Mouse (Mus musculus): ENCODE results near the gene Klk14. TPM values are rescaled to one million over a fixed set of nuclear protein-coding genes. Genes with fewer than 3 reads are reported as not detected.
A peak's percentile ranks its signal among the peaks of the same experiment; 100 is the strongest.
"Not testable (repeated sequence)": the region's sequence is repeated elsewhere in the genome, so short reads cannot be mapped to it uniquely, and the experiment has no call there.

Klk14 gene
- 0.21 TPM in 1 of 2 replicates, not detected in the other for polyA plus RNA-seq (2015; fragmentation: Nextera tagmentation; extraction: Ambion mirVana)

DNA sequence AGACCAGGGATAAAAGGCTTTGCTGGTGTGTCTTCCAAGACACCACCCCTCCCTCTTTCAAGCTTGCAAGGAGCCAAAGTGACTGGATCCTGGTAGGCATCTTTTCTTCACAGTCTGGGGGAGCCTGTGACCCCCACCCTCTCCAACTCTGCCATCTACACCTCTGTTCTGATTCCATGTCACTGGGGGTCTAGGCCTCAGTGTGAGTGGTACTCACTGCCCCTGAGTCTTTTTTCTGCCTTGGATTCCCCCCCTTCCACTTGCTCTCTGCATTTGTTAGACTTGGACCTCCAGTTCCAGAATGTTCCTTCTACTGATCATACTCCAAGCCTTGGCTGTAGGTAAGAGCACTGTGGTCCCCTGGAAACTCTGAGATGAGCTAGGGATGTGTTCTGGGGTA, at the start of gene Klk14:
Gene Klk14 (plus strand): TSS at position 301 of the 400 bp plus-strand sequence.
- H3K27ac ChIP-seq = no peak within 1 kb of the TSS
- no peak within 1 kb of the TSS for H3K9ac ChIP-seq
- H3K4me2 ChIP-seq = no peak within 1 kb of the TSS
- no peak within 1 kb of the TSS for H3K4me3 ChIP-seq (replicated peaks)
- H3K9me3 ChIP-seq = no peaks in the 10 kb centered on the region
- ATAC-seq (ENCODE audit: insufficient read depth, low FRiP score, low read depth) = no peak
- H3K36me3 ChIP-seq = no peaks in the 10 kb centered on the region
- no peaks in the 10 kb centered on the region for H3K27me3 ChIP-seq (replicated peaks)
- no peaks in the 10 kb centered on the region for H3K4me1 ChIP-seq

GRCm38 (mm10) chr7:43642587-43642986, 47.6 kb upstream of the Klk14 start:
- no peaks in the 10 kb centered on the region for H3K4me1 ChIP-seq
- no peak overlapping the region for H3K9ac ChIP-seq
- H3K27me3 ChIP-seq (replicated peaks) = no peaks in the 10 kb centered on the region
- H3K27ac ChIP-seq = no peak overlapping the region
- H3K9me3 ChIP-seq = no peaks in the 10 kb centered on the region
- no peak overlapping the region for H3K4me3 ChIP-seq (replicated peaks)
- WGBS = 78% methylated on average over 5 of the region's 5 CpGs
- H3K4me2 ChIP-seq = no peak overlapping the region
- ATAC-seq (ENCODE audit: insufficient read depth, low FRiP score, low read depth) = no peak
- no peaks in the 10 kb centered on the region for H3K36me3 ChIP-seq

GRCm38 (mm10) chr7:43643046-43643652, 47.1 kb upstream of the Klk14 start:
- WGBS = 77% methylated on average over 17 of the region's 17 CpGs
- Histone ChIP-seq H3K9ac (no peak overlapping the region), H3K27me3 (replicated peaks) (no peaks in the 10 kb centered on the region), H3K4me2 (no peak overlapping the region), H3K27ac (no peak overlapping the region), H3K4me3 (replicated peaks) (no peak overlapping the region), H3K9me3 (no peaks in the 10 kb centered on the region), H3K4me1 (no peaks in the 10 kb centered on the region), H3K36me3 (no peaks in the 10 kb centered on the region)
- ATAC-seq (ENCODE audit: insufficient read depth, low FRiP score, low read depth) = no peak

DNA sequence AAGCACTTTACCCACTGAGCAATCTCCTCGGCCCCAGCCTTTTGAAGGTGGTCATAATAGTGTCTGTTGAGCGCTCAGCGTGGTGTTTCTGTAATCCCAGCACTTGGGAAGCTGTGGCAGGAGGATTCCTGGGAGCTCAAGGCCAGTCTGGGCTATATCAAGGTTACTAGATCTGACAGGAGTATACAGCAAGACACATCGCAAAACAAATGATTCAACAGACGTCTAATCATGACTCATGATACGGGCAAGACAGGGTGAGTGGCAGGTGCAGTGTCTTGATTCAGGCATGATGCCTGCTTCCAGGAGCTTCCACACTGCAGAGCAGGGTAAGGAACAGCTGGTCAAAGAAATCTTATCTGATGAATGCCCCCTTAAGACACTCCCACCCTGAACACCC, 37.5 kb upstream of the Klk14 start:
- Histone ChIP-seq H3K27me3 (replicated peaks) (no peaks in the 10 kb centered on the region), H3K4me3 (replicated peaks) (no peak overlapping the region), H3K9ac (no peak overlapping the region), H3K27ac (no peak overlapping the region), H3K4me1 (no peaks in the 10 kb centered on the region), H3K36me3 (no peaks in the 10 kb centered on the region), H3K4me2 (no peak overlapping the region), H3K9me3 (no peaks in the 10 kb centered on the region; the same call in 1 of the 2 replicates)
- WGBS = 82% methylated on average over 6 of the region's 6 CpGs
- no peak for ATAC-seq (ENCODE audit: insufficient read depth, low FRiP score, low read depth)

DNA sequence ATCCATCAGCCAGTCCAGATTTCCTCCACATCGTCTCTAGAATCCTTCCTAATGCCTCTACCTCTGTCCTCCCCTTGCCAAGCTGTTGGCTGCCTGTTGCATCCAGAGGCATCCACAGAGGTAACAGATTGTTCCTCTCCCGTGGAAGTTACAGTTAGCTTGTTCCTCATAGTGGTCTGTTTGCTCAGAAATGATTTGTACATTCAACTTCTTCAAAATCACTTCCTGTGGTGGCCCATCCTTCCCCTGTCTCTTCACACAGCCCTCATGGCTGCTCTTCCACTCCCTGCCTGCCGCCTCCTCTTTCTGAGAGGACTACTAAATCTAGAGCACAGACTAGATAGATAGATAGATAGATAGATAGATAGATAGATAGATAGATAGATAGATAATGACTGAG, 35.7 kb upstream of the Klk14 start:
- Histone ChIP-seq H3K4me1 (no peaks in the 10 kb centered on the region), H3K27me3 (replicated peaks) (no peaks in the 10 kb centered on the region), H3K4me2 (no peak overlapping the region), H3K9ac (no peak overlapping the region), H3K36me3 (no peaks in the 10 kb centered on the region), H3K4me3 (replicated peaks) (no peak overlapping the region), H3K27ac (no peak overlapping the region), H3K9me3 (no peaks in the 10 kb centered on the region; the same call in 1 of the 2 replicates)
- WGBS = 64% methylated on average over 3 of the region's 3 CpGs
- no peak for ATAC-seq (ENCODE audit: insufficient read depth, low FRiP score, low read depth)

- Histone ChIP-seq H3K4me3 (replicated peaks) (no peak overlapping the region), H3K4me1 (no peaks in the 10 kb centered on the region), H3K9me3 (no peaks in the 10 kb centered on the region; the same call in 1 of the 2 replicates), H3K4me2 (no peak overlapping the region), H3K27me3 (replicated peaks) (no peaks in the 10 kb centered on the region), H3K9ac (no peak overlapping the region), H3K27ac (no peak overlapping the region), H3K36me3 (no peaks in the 10 kb centered on the region)
- 58% methylated on average over 6 of the region's 6 CpGs for WGBS
- ATAC-seq (ENCODE audit: insufficient read depth, low FRiP score, low read depth) = no peak
These were observed 34.0 kb upstream of the Klk14 start for GRCm38 (mm10) chr7:43656232-43656631.

GRCm38 (mm10) chr7:43660002-43660401, 30.2 kb upstream of the Klk14 start, which contains the start of gene Siglece:
TSS of gene Siglece (minus strand) at chr7:43660161.
- no peak within 1 kb of the TSS for H3K4me3 ChIP-seq (replicated peaks)
- H3K9me3 ChIP-seq = no peaks in the 10 kb centered on the region
- no peak within 1 kb of the TSS for H3K9ac ChIP-seq
- WGBS = 80% methylated on average over 1 of the region's 1 CpGs
- no peaks in the 10 kb centered on the region for H3K36me3 ChIP-seq
- no peak within 1 kb of the TSS for H3K27ac ChIP-seq
- no peaks in the 10 kb centered on the region for H3K27me3 ChIP-seq (replicated peaks)
- no peak within 1 kb of the TSS for H3K4me2 ChIP-seq
- ATAC-seq (ENCODE audit: insufficient read depth, low FRiP score, low read depth) = no peak
- H3K4me1 ChIP-seq = no peaks in the 10 kb centered on the region

- H3K9ac ChIP-seq = no peak overlapping the region
- WGBS = 83% methylated on average over 1 of the region's 1 CpGs
These were observed 27.4 kb upstream of the Klk14 start for GRCm38 (mm10) chr7:43662804-43663203.

GRCm38 (mm10) chr7:43667221-43667620, 23.0 kb upstream of the Klk14 start:
- H3K9ac ChIP-seq; H3K9me3 ChIP-seq; H3K27me3 ChIP-seq (replicated peaks); H3K4me2 ChIP-seq; H3K27ac ChIP-seq; H3K4me1 ChIP-seq; ATAC-seq (ENCODE audit: insufficient read depth, low FRiP score, low read depth); H3K4me3 ChIP-seq (replicated peaks); H3K36me3 ChIP-seq: not testable (repeated sequence)
- 86% methylated on average over 4 of the region's 4 CpGs for WGBS

More at GRCm38 (mm10) chr7:43662804-43663203, 27.4 kb upstream of the Klk14 start:
- no peak for ATAC-seq (ENCODE audit: insufficient read depth, low FRiP score, low read depth)
- Histone ChIP-seq H3K4me3 (replicated peaks) (no peak overlapping the region), H3K4me2 (no peak overlapping the region), H3K27me3 (replicated peaks) (no peaks in the 10 kb centered on the region), H3K4me1 (no peaks in the 10 kb centered on the region), H3K36me3 (no peaks in the 10 kb centered on the region), H3K27ac (no peak overlapping the region), H3K9me3 (no peaks in the 10 kb centered on the region)

GRCm38 (mm10) chr7:43668582-43668981, 21.6 kb upstream of the Klk14 start:
- no peaks in the 10 kb centered on the region for H3K9me3 ChIP-seq
- H3K4me2 ChIP-seq = no peak overlapping the region
- no peak overlapping the region for H3K4me3 ChIP-seq (replicated peaks)
- no peak overlapping the region for H3K9ac ChIP-seq
- H3K27ac ChIP-seq = no peak overlapping the region
- WGBS = 9% methylated on average over 3 of the region's 3 CpGs
- no peak for ATAC-seq (ENCODE audit: insufficient read depth, low FRiP score, low read depth)
- 0 out of 2 replicates have a peak, but pooled peaks cover 7% of the 10 kb centered on the region for H3K4me1 ChIP-seq
- H3K27me3 ChIP-seq (replicated peaks) = no peaks in the 10 kb centered on the region
- H3K36me3 ChIP-seq = no peaks in the 10 kb centered on the region

- peaks cover 13% of the 10 kb centered on the region for H3K36me3 ChIP-seq
- 63% methylated on average over 11 of the region's 11 CpGs for WGBS
- H3K9me3 ChIP-seq = no peaks in the 10 kb centered on the region
- H3K4me1 ChIP-seq = 0 out of 2 replicates have a peak, but pooled peaks cover 7% of the 10 kb centered on the region
- H3K4me2 ChIP-seq = peak overlapping the region; percentile 65
- peak overlapping the region; percentile 76 for H3K4me3 ChIP-seq (replicated peaks)
- peak overlapping the region; percentile 65 for H3K27ac ChIP-seq
- no peak overlapping the region; the same call in 1 of the 2 replicates for H3K9ac ChIP-seq
- H3K27me3 ChIP-seq (replicated peaks) = no peaks in the 10 kb centered on the region
- ATAC-seq (ENCODE audit: insufficient read depth, low FRiP score, low read depth) = peak; percentile 24
These were observed 19.0 kb upstream of the Klk14 start for GRCm38 (mm10) chr7:43671064-43671808.

Data from stomach, embryonic 15.5 days (tissue).